Mouse (Mus musculus) adrenal gland, adult 8-10 months (tissue): Measurements from ENCODE around the gene Rita1. TPM values are rescaled to one million over a fixed set of nuclear protein-coding genes. Genes with fewer than 3 reads are reported as not detected.

Experiments used
- DNase-seq: peaks from one replicate; pipeline ENCODE4 v3.0.0; 2022
- total RNA-seq, 4 experiments: library from RNA; stranded (reverse); gene quantifications; 2 replicates each; pipeline ENCODE4 v1.2.4; 2022

Gene Rita1
- total RNA-seq, 4 experiments from 2014 or later: 17.0 to 30.2 (median 22.3) TPM

- no peak for DNase-seq
Observed at GRCm38 (mm10) chr5:120570289-120570897, 42.0 kb downstream of the Rita1 start.

GRCm38 (mm10) chr5:120569791-120570190, 42.6 kb downstream of the Rita1 start:
- no peak for DNase-seq

GRCm38 (mm10) chr5:120568964-120569363, 43.4 kb downstream of the Rita1 start:
- no peak for DNase-seq

GRCm38 (mm10) chr5:120568336-120568768, 44.0 kb downstream of the Rita1 start:
- DNase-seq: no peak

GRCm38 (mm10) chr5:120567761-120568211, 44.6 kb downstream of the Rita1 start:
- DNase-seq: no peak

GRCm38 (mm10) chr5:120567253-120567701, 45.1 kb downstream of the Rita1 start:
- DNase-seq: peak; percentile 73

- no peak for DNase-seq
Observed at GRCm38 (mm10) chr5:120566681-120567252, 45.6 kb downstream of the Rita1 start.

- DNase-seq: no peak
Observed at GRCm38 (mm10) chr5:120566101-120566500, 46.3 kb downstream of the Rita1 start.

GRCm38 (mm10) chr5:120565171-120565905, 47.1 kb downstream of the Rita1 start:
- DNase-seq: no peak

- no peak for DNase-seq
Observed at GRCm38 (mm10) chr5:120563914-120564311, 48.5 kb downstream of the Rita1 start.

GRCm38 (mm10) chr5:120562956-120563913, 49.2 kb downstream of the Rita1 start:
- peak; percentile 52 for DNase-seq

GRCm38 (mm10) chr5:120560616-120561311, 51.6 kb downstream of the Rita1 start:
- DNase-seq: no peak

- DNase-seq: no peak
Observed at GRCm38 (mm10) chr5:120560129-120560615, 52.2 kb downstream of the Rita1 start.

GRCm38 (mm10) chr5:120558762-120559161, 53.6 kb downstream of the Rita1 start:
- no peak for DNase-seq

GRCm38 (mm10) chr5:120558041-120558440, 54.3 kb downstream of the Rita1 start:
- DNase-seq: no peak

GRCm38 (mm10) chr5:120555871-120556270, 56.5 kb downstream of the Rita1 start:
- no peak for DNase-seq

GRCm38 (mm10) chr5:120550673-120551072, 61.7 kb downstream of the Rita1 start:
- no peak for DNase-seq

GRCm38 (mm10) chr5:120550137-120550536, 62.3 kb downstream of the Rita1 start:
- DNase-seq: no peak

GRCm38 (mm10) chr5:120548236-120548850, 64.0 kb downstream of the Rita1 start:
- DNase-seq: no peak
